Mouse (Mus musculus) midbrain, embryonic 12.5 days (tissue): ENCODE results near the gene Sugt1. TPM values are rescaled to one million over a fixed set of nuclear protein-coding genes. Genes with fewer than 3 reads are reported as not detected.

Source experiments
- ATAC-seq: fragments of 200-750 bp; cut with Nextera tagmentation; 2 replicates; pipeline ENCODE4 v1.8.0; 2017; ENCODE audit warnings: low read depth, moderate TSS enrichment, moderate library complexity; ENCODE audit not compliant: low FRiP score
- H3K27ac ChIP-seq: fragments of 300-500 bp; sonication (generic); replicated peaks from 2 replicates; pipeline ENCODE4 v1.5.1; 2016; ENCODE audit warnings: mild to moderate bottlenecking
- H3K27me3 ChIP-seq: fragments of 300-500 bp; sonication (generic); 2 replicates; pipeline ENCODE4 v1.6.1; 2016; ENCODE audit warnings: mild to moderate bottlenecking
- H3K36me3 ChIP-seq: fragments of 300-500 bp; sonication (generic); 2 replicates; pipeline ENCODE4 v1.6.1; 2016
- H3K4me1 ChIP-seq: fragments of 300-500 bp; sonication (generic); 2 replicates; pipeline ENCODE4 v1.6.1; 2016
- H3K4me2 ChIP-seq: fragments of 300-500 bp; sonication (generic); replicated peaks from 2 replicates; pipeline ENCODE4 v1.6.1; 2016; ENCODE audit warnings: mild to moderate bottlenecking, moderate library complexity
- H3K4me3 ChIP-seq: fragments of 300-500 bp; sonication (generic); 2 replicates; pipeline ENCODE4 v1.5.1; 2016; ENCODE audit warnings: mild to moderate bottlenecking
- H3K9ac ChIP-seq: fragments of 300-500 bp; sonication (generic); replicated peaks from 2 replicates; pipeline ENCODE4 v1.6.1; 2016; ENCODE audit warnings: mild to moderate bottlenecking, moderate library complexity
- H3K9me3 ChIP-seq: fragments of 300-500 bp; sonication (generic); 2 replicates; pipeline ENCODE4 v1.6.1; 2016; ENCODE audit warnings: mild to moderate bottlenecking
- WGBS: fragments of 180-500 bp; shearing (Covaris S2); methylation state at CpG from one replicate; pipeline ENCODE4 v1.1.7; 2016; 5-methylcytosine and 5-hydroxymethylcytosine counted together
- polyA plus RNA-seq: library from polyadenylated mRNA; unstranded; fragments of >200 nt; fragmentation: Nextera tagmentation; extraction: Ambion mirVana; gene quantifications from 2 replicates; pipeline ENCODE4 v1.2.1, GENCODE M21; 2016

Gene Sugt1
- polyA plus RNA-seq, 1 experiment from 2014 or later: 131 TPM

DNA sequence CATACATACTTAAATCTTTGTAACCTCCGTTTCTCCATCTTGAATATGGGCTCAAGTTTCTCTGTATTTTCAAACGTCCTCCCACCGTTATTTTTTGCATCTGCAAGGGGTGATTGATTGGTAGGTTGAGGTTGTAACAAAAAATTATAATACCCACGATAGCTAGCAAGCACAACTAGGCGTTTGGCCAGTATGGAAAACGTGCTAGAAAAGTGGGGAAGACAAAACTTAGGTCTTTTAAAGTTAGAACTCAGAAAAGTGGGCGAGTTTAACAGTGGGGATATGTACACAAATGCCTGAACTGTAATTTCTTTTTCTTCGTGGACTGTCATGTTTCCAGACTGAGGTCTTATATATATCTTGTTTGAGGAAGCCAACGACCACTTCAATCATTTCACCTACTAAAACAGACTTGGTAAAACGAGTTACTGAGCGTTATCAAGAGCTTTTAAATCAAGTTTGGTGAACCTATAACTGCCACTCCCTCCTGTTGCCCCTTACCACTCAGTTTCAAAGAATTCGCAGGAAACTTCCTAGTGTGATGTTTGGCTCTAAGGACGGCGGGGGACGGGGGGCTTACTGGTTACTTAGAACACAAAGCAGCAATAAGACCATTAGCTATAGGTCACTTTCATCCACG lies 872 bp upstream of the Sugt1 start:
- H3K4me3 ChIP-seq: peak overlapping the region; percentile 57
- H3K9me3 ChIP-seq: no peaks in the 10 kb centered on the region
- peak overlapping the region; percentile 70 for H3K4me2 ChIP-seq
- WGBS: 37% methylated on average over 16 of the region's 16 CpGs
- ATAC-seq: no peak
- no peaks in the 10 kb centered on the region for H3K27me3 ChIP-seq
- peaks cover 24% of the 10 kb centered on the region for H3K4me1 ChIP-seq
- peak overlapping the region; percentile 91 for H3K27ac ChIP-seq
- no peaks in the 10 kb centered on the region for H3K36me3 ChIP-seq
- H3K9ac ChIP-seq: peak overlapping the region; percentile 68

DNA sequence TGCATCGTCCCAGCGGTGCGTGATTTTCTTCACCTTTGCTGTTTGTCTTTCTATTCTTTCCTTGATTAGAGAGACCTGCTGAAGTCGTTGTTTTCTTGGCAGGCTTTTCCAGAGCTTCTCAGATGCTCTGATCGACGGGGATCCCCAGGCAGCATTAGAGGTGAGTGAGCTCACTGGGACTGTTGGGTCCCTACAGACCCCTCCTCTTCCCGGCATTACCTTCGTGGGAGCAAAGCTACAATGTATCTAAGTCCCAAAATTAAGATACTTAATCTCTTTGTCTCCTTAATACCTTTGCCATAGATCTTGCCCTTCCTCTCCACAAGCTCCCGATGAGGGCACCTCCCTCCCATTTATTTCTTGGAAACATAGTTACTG lies 350 bp downstream of the Sugt1 start:
- Histone ChIP-seq H3K9me3 (no peaks in the 10 kb centered on the region), H3K4me2 (peak overlapping the region; percentile 70), H3K27me3 (no peaks in the 10 kb centered on the region), H3K4me1 (peaks cover 24% of the 10 kb centered on the region), H3K27ac (peak overlapping the region; percentile 91), H3K9ac (peak overlapping the region; percentile 68), H3K36me3 (no peaks in the 10 kb centered on the region), H3K4me3 (peak overlapping the region; percentile 57)
- under 1% methylated on average over 9 of the region's 9 CpGs for WGBS
- ATAC-seq: peak; percentile 34

DNA sequence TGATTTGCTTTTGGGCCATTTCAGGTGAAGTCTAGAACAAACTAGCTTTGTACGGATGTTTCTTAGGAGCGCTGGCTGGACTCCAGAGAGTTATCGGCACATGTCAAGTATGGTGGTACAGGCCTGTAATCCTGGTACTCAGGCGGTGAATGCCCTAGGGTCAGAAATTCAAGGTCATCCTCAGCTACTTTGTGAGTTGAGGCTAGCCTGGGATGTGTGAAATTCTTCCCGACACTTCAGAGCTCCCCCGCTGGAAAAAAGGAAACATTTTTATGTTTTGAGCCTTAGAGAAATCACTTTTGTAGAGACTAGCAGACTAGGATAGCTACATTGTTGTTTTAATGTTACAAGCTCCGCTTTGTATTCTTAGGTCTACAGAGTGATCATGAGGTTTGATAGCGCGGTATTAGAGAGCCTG lies 1.1 kb downstream of the Sugt1 start:
- Histone ChIP-seq H3K4me2 (peak overlapping the region; percentile 70), H3K36me3 (no peaks in the 10 kb centered on the region), H3K27ac (no peak overlapping the region), H3K27me3 (no peaks in the 10 kb centered on the region), H3K4me1 (peaks cover 24% of the 10 kb centered on the region), H3K9ac (0 out of 2 replicates have a peak overlapping the region, but pooled peaks have one; percentile 68), H3K9me3 (no peaks in the 10 kb centered on the region), H3K4me3 (peak overlapping the region; percentile 57)
- ATAC-seq: no peak
- WGBS: 90% methylated on average over 9 of the region's 9 CpGs

DNA sequence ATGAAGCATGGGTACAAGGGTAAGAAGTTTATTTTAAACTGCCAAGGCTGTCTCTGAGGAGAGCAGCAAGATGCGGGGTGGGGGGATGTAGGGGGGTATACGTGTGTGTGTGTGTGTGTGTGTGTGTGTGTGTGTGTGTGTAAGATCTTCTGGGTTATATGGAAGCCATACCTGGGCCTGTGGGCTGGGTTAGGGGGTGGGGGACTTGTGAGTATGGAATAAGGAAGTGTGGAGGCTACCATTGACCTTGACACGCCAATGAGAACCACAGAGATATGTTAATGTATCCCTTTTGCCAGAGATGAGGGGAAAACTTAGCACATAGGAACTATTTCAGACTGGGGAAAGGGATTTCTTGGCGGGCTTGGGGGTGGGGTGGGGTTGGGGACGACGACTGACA lies 1.9 kb downstream of the Sugt1 start:
- 88% methylated on average over 6 of the region's 6 CpGs for WGBS
- no peak overlapping the region for H3K4me2 ChIP-seq

DNA sequence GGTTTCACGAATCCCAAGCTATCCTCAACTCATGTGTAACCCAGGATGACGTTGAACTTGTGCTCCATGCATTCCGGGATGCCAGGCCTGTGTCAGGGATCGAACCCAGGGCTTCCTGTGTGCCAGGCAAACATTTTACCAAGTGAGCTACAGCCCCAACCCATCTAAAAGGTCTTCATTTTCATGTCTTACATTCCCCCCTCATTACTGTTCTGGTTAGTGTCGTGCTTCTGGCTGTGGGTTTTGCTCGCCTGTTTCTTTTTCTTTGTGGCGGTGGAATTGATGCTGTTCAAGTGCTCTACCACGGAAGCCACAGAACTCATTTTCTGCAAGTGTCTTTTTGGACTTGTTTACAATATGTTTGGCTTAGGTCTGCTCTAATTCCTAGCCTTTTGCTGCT lies 3.4 kb downstream of the Sugt1 start:
- Histone ChIP-seq H3K9ac (no peak overlapping the region), H3K27ac (no peak overlapping the region), H3K27me3 (no peaks in the 10 kb centered on the region), H3K36me3 (peaks cover 6% of the 10 kb centered on the region), H3K9me3 (no peaks in the 10 kb centered on the region), H3K4me3 (no peak overlapping the region), H3K4me1 (peaks cover 24% of the 10 kb centered on the region), H3K4me2 (no peak overlapping the region)
- 96% methylated on average over 8 of the region's 8 CpGs for WGBS
- ATAC-seq: no peak

More for the DNA sequence above, 1.9 kb downstream of the Sugt1 start:
- Histone ChIP-seq H3K27ac (no peak overlapping the region), H3K9ac (no peak overlapping the region), H3K36me3 (no peaks in the 10 kb centered on the region), H3K4me3 (no peak overlapping the region), H3K9me3 (no peaks in the 10 kb centered on the region), H3K4me1 (peaks cover 24% of the 10 kb centered on the region), H3K27me3 (no peaks in the 10 kb centered on the region)
- ATAC-seq: no peak

DNA sequence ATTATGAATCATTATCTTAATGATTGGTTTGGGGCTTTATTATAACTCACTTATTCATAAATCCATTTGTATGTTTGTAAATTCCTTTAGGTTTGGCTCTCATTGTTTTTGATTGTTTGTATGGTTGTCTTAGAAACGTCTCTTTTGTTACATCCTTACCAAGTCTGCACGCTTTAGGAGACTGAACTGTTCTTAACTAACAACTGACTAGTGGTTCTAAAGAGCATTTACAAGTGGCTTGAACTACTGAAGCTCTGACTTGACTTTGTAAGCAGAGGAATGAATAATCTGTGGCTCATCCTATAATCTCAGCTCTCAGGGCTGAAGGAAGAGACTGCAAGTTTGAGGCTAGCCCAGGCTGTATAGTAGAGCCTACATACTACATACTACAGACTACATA lies 4.1 kb downstream of the Sugt1 start:
- Histone ChIP-seq H3K36me3 (peaks cover 12% of the 10 kb centered on the region), H3K4me1 (peaks cover 21% of the 10 kb centered on the region), H3K4me2 (no peak overlapping the region), H3K9me3 (no peaks in the 10 kb centered on the region), H3K27ac (no peak overlapping the region), H3K9ac (no peak overlapping the region), H3K27me3 (no peaks in the 10 kb centered on the region), H3K4me3 (no peak overlapping the region)
- WGBS: 91% methylated on average over 2 of the region's 2 CpGs
- ATAC-seq: no peak

DNA sequence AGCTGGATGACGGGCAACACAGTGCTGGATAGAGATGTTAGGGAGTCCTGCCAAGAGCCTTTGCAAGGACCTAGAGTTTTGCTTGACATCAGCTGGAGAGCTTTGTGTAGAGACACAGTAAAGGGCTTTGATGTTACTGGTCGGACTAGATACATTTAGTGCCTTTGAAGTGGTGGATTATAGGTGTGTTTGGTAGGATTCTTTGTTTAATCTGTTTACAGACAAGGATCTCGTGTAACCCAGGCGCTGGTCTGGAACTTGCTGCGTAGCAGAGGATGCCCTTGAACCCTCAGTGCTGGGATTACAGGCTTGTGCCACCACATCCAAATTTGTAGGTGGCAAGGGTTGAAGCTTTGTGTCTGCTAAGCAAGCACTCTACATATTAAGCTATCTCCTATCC lies 6.6 kb downstream of the Sugt1 start:
- H3K9me3 ChIP-seq: no peaks in the 10 kb centered on the region
- no peak overlapping the region for H3K27ac ChIP-seq
- H3K4me3 ChIP-seq: no peak overlapping the region
- no peaks in the 10 kb centered on the region for H3K27me3 ChIP-seq
- WGBS: 86% methylated on average over 5 of the region's 5 CpGs
- peaks cover 10% of the 10 kb centered on the region for H3K4me1 ChIP-seq
- no peak overlapping the region for H3K9ac ChIP-seq
- ATAC-seq: no peak
- no peak overlapping the region for H3K4me2 ChIP-seq
- H3K36me3 ChIP-seq: peaks cover 27% of the 10 kb centered on the region

DNA sequence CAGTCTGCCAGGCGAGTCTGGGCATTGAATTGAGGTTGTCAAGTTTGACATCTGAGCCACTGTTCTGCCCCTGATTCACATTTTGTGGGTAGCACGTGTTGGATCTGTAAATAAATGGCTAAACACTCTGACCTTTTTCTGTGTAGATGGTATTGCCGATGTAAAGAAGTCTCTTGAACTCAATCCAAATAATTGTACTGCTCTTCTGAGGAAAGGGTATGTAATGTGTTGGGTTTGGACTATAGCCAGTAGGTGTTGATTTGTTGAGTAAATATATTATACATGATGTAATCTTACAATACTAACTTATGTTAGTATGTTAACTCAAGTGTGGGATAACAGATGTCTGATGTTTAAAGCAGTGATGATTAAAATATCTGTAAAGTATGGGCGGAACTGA lies 9.1 kb downstream of the Sugt1 start:
- H3K4me2 ChIP-seq: no peak overlapping the region
- WGBS: 89% methylated on average over 4 of the region's 4 CpGs
- peaks cover 53% of the 10 kb centered on the region for H3K36me3 ChIP-seq
- H3K4me1 ChIP-seq: no peaks in the 10 kb centered on the region; the same call in 1 of the 2 replicates
- no peak overlapping the region for H3K9ac ChIP-seq
- H3K27me3 ChIP-seq: no peaks in the 10 kb centered on the region
- H3K4me3 ChIP-seq: no peak overlapping the region
- no peak for ATAC-seq
- no peaks in the 10 kb centered on the region for H3K9me3 ChIP-seq
- no peak overlapping the region for H3K27ac ChIP-seq

DNA sequence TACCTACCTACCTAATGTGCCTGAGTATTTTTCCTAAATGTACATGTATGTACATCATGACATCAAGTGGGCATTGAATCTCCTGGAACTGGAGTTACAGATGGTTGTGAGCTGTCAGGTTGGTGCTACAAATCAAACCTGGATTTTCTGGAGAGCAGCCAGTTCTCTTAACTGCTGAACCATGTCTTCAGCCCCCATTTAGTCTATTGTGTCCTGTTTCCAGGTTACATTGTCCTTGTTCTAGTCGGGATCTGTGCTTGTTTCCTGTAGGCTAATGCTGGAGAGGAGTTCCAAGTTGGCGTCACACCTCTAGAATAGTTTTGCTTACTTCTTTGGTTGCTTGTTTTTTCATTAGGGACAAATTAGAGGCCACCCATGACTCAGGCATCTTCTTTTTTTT lies 18.4 kb downstream of the Sugt1 start:
- H3K4me2 ChIP-seq: no peak overlapping the region
- no peaks in the 10 kb centered on the region for H3K9me3 ChIP-seq
- ATAC-seq: no peak
- 80% methylated on average over 2 of the region's 2 CpGs for WGBS
- peaks cover 79% of the 10 kb centered on the region for H3K36me3 ChIP-seq
- no peaks in the 10 kb centered on the region for H3K27me3 ChIP-seq
- H3K4me1 ChIP-seq: no peaks in the 10 kb centered on the region
- no peak overlapping the region for H3K4me3 ChIP-seq
- no peak overlapping the region for H3K9ac ChIP-seq
- no peak overlapping the region for H3K27ac ChIP-seq

DNA sequence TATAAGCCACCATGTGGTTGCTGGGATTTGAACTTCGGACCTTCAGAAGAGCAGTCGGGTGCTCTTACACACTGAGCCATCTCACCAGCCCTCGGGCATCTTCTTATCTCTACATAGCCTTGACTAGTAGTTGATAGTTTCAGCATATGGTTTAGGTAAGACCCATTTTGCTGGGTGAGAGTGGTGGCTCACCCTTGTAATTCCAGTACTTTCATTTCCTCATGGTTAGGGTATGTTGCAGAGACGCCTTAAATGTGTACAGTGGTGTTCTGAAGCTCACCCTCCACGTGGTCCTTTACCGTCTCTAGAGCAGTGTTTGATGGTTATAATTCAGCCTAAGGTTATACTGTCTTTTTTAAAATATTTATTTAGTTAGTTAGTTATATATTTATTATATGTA lies 18.9 kb downstream of the Sugt1 start:
- Histone ChIP-seq H3K36me3 (peaks cover 79% of the 10 kb centered on the region), H3K27me3 (no peaks in the 10 kb centered on the region), H3K9me3 (no peaks in the 10 kb centered on the region), H3K9ac (no peak overlapping the region), H3K27ac (no peak overlapping the region), H3K4me3 (no peak overlapping the region), H3K4me2 (no peak overlapping the region), H3K4me1 (no peaks in the 10 kb centered on the region)
- 93% methylated on average over 6 of the region's 6 CpGs for WGBS
- no peak for ATAC-seq

DNA sequence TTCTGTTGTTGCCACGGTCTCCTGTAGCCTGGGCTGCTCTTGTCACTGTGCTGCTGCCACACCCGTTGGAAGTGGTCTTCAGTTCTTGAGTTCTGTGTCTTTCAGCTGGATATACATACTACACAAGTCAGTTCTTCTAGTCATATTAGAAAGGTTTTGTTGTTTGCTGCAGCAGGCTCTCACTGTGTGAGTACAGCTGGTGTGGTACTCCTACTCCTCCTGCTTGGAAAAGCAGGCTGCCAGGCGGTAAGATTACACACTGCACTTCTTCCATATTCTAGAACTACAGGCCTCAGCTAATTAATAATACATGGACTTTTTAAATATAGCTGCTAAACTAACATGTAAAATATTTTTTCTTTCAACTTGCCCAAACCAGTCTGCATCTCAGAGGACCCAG lies 19.4 kb downstream of the Sugt1 start:
- Histone ChIP-seq H3K4me2 (no peak overlapping the region), H3K27me3 (no peaks in the 10 kb centered on the region), H3K4me3 (no peak overlapping the region), H3K9me3 (no peaks in the 10 kb centered on the region), H3K9ac (no peak overlapping the region), H3K4me1 (no peaks in the 10 kb centered on the region), H3K36me3 (peaks cover 78% of the 10 kb centered on the region), H3K27ac (no peak overlapping the region)
- 96% methylated on average over 3 of the region's 3 CpGs for WGBS
- no peak for ATAC-seq

DNA sequence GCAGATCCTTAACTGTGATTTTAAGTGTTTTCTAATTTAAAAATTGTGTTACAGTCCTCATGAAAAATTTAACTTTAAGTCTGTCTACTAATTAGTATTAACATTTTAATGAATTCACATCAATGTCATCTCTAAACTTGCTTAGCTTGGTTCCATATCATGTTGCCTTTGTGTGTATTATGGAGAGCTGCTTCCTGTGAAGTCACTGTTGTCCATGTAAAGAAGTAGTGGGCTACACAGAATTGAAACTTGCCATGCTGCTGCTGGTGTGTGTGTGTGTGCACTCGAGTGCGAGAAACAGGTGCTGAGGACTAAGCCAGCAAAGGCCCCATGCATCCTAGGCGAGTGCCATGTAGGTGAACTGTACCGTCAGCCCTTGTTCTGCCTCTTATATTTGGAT lies 19.9 kb downstream of the Sugt1 start:
- Histone ChIP-seq H3K36me3 (peaks cover 79% of the 10 kb centered on the region), H3K9me3 (no peaks in the 10 kb centered on the region), H3K4me3 (no peak overlapping the region), H3K4me2 (no peak overlapping the region), H3K9ac (no peak overlapping the region), H3K27me3 (no peaks in the 10 kb centered on the region), H3K27ac (no peak overlapping the region), H3K4me1 (no peaks in the 10 kb centered on the region)
- no peak for ATAC-seq
- WGBS: 95% methylated on average over 4 of the region's 4 CpGs

DNA sequence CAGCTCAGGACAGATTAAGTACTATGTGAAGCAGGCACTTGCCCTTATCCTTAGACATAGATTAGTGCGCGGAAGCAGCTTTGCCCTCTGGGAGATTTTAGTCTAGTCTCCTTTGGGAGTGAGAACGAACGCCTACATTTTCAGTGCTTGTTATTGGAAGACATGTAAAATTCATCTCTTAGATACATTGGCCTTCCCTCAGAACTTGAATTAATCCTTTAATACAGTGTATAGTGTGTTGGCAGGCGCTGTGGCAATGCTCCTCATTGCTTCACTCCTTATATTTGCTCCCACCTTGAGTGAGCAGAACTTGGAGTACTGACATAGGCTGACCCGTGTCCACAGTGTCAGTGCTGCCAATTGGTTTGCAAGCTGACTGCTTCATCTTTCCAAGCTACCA lies 20.8 kb downstream of the Sugt1 start:
- Histone ChIP-seq H3K4me3 (no peak overlapping the region), H3K27me3 (no peaks in the 10 kb centered on the region), H3K9ac (no peak overlapping the region), H3K9me3 (no peaks in the 10 kb centered on the region), H3K4me2 (no peak overlapping the region), H3K36me3 (peaks cover 81% of the 10 kb centered on the region), H3K4me1 (no peaks in the 10 kb centered on the region), H3K27ac (no peak overlapping the region)
- ATAC-seq: no peak
- WGBS: 94% methylated on average over 6 of the region's 6 CpGs
